Mouse (Mus musculus): ENCODE results near the gene Nup43.

Nup43 gene

DNA sequence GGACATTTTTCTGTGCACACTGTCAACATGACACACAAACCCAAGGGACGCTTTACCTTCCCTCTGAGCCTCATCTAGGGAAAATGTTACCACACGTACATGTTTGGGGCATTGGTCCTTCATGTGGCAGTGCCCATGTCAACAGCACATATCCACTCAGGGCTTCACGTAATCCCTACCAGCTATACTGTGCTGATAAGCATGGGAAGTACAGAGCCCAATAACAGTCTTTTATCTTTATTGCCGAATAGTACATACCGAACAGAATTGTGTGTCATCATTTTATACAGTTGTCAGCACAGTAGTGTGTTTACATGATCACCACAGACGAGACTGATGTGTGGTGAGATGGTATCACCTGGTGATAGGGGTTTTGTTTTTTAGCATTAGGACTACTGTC, 19.6 kb downstream of the Nup43 start:
- DNase-seq, result no peak

- no peak for DNase-seq
These were observed 28.0 kb downstream of the Nup43 start for GRCm38 (mm10) chr10:7695286-7695685.

- no peak for DNase-seq
These were observed 32.8 kb downstream of the Nup43 start for GRCm38 (mm10) chr10:7700120-7700519.

DNA sequence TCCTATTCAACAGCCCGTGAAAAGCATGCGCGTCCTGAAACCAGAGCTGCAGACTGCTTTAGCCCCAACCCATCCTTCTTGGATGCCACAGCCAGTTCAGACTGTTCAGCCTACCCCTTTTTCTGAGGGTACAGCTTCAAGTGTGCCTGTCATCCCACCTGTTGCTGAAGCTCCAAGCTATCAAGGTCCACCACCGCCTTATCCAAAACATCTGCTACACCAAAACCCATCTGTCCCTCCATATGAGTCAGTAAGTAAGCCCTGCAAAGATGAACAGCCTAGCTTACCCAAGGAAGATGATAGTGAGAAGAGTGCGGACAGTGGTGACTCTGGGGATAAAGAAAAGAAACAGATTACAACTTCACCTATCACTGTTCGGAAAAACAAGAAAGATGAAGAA, 35.3 kb downstream of the Nup43 start:
- DNase-seq, result no peak

GRCm38 (mm10) chr10:7710121-7710520, 42.8 kb downstream of the Nup43 start:
- no peak for DNase-seq

GRCm38 (mm10) chr10:7712506-7712905, 45.2 kb downstream of the Nup43 start:
- no peak for DNase-seq

GRCm38 (mm10) chr10:7715056-7715455, 47.8 kb downstream of the Nup43 start:
- no peak for DNase-seq

- peak; percentile 98 for DNase-seq
These were observed 58.6 kb downstream of the Nup43 start, which contains the start of gene Katna1 for GRCm38 (mm10) chr10:7725751-7726500. TSS of gene Katna1 (plus strand) at chr10:7726000.

GRCm38 (mm10) chr10:7726501-7726812, 59.2 kb downstream of the Nup43 start:
- DNase-seq, result no peak

DNA sequence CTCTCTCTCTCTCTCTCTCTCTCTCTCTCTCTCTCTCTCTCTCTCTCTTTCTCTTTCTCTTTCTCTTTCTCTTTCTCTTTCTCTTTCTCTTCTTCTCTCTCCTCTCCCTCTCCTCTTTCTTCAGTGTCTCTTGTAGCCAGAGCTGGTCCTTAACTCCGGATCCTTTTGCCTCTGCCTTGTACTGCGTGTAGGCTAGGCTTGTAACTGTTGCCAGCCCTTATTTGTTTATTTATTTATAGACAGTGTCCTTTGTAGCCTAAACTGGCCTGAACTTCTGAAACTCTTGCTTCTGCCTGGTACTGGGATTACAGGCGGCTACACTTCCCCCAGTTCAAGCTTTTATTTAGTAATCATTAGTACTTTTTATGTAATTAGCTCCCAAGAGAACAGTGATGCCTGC, 59.7 kb downstream of the Nup43 start:
- no peak for DNase-seq

Measured in kidney, postnatal 10 days (tissue).